Mouse (Mus musculus) neural tube, embryonic 15.5 days (tissue): ENCODE results near the gene Aftph. TPM values are rescaled to one million over a fixed set of nuclear protein-coding genes. Genes with fewer than 3 reads are reported as not detected.
A peak's percentile ranks its signal among the peaks of the same experiment; 100 is the strongest.

Experiments
- ATAC-seq: fragments of 200-750 bp; cut with Nextera tagmentation; 2 replicates; pipeline ENCODE4 v1.8.0; 2017; ENCODE audit warnings: mild to moderate bottlenecking, moderate TSS enrichment, moderate library complexity; ENCODE audit not compliant: low FRiP score
- H3K27ac ChIP-seq: fragments of 300-500 bp; sonication (generic); replicated peaks from 2 replicates; pipeline ENCODE4 v1.5.1; 2015; ENCODE audit warnings: mild to moderate bottlenecking, inconsistent platforms
- H3K27me3 ChIP-seq: fragments of 300-500 bp; sonication (generic); replicated peaks from 2 replicates; pipeline ENCODE4 v1.6.1; 2015; ENCODE audit warnings: inconsistent platforms
- H3K36me3 ChIP-seq: fragments of 300-500 bp; sonication (generic); 2 replicates; pipeline ENCODE4 v1.6.1; 2015; ENCODE audit warnings: inconsistent platforms
- H3K4me1 ChIP-seq: fragments of 300-500 bp; sonication (generic); 2 replicates; pipeline ENCODE4 v1.6.1; 2015; ENCODE audit warnings: inconsistent platforms
- H3K4me2 ChIP-seq: fragments of 300-500 bp; sonication (generic); 2 replicates; pipeline ENCODE4 v1.6.1; 2015; ENCODE audit warnings: inconsistent platforms, mild to moderate bottlenecking, moderate library complexity
- H3K4me3 ChIP-seq: fragments of 300-500 bp; sonication (generic); replicated peaks from 2 replicates; pipeline ENCODE4 v1.5.1; 2015; ENCODE audit warnings: mild to moderate bottlenecking, inconsistent platforms
- H3K9ac ChIP-seq: fragments of 300-500 bp; sonication (generic); replicated peaks from 2 replicates; pipeline ENCODE4 v1.6.1; 2015; ENCODE audit warnings: mild to moderate bottlenecking, inconsistent platforms
- H3K9me3 ChIP-seq: fragments of 300-500 bp; sonication (generic); replicated peaks from 2 replicates; pipeline ENCODE4 v1.6.1; 2016; ENCODE audit warnings: inconsistent platforms
- WGBS: fragments of 180-500 bp; shearing (Covaris S2); methylation state at CpG from one replicate; pipeline ENCODE4 v1.1.7; 2015; ENCODE audit warnings: mixed read lengths; 5-methylcytosine and 5-hydroxymethylcytosine counted together
- polyA plus RNA-seq: library from polyadenylated mRNA; unstranded; fragments of >200 nt; fragmentation: Nextera tagmentation; extraction: Ambion mirVana; gene quantifications from 2 replicates; pipeline ENCODE4 v1.2.1, GENCODE M21; 2015

Aftph gene
- polyA plus RNA-seq, 1 experiment from 2014 or later: 33.8 TPM

GRCm38 (mm10) chr11:20723572-20723971 lies 17.8 kb downstream of the Aftph start:
- Histone ChIP-seq H3K4me2 (no peak overlapping the region), H3K4me1 (no peaks in the 10 kb centered on the region)
- 93% methylated on average over 5 of the region's 5 CpGs for WGBS

GRCm38 (mm10) chr11:20712068-20712671 lies 29.2 kb downstream of the Aftph start:
- H3K4me2 ChIP-seq: no peak overlapping the region
- no peak for ATAC-seq
- no peak overlapping the region for H3K27ac ChIP-seq
- no peaks in the 10 kb centered on the region for H3K27me3 ChIP-seq
- no peaks in the 10 kb centered on the region for H3K9me3 ChIP-seq
- 0 out of 2 replicates have a peak, but pooled peaks cover 4% of the 10 kb centered on the region for H3K4me1 ChIP-seq
- 72% methylated on average over 9 of the region's 9 CpGs for WGBS
- H3K4me3 ChIP-seq: no peak overlapping the region
- H3K36me3 ChIP-seq: peaks cover 8% of the 10 kb centered on the region; the same call in 1 of the 2 replicates
- H3K9ac ChIP-seq: no peak overlapping the region

More at GRCm38 (mm10) chr11:20723572-20723971, 17.8 kb downstream of the Aftph start:
- H3K27ac ChIP-seq: no peak overlapping the region
- no peak overlapping the region for H3K4me3 ChIP-seq
- H3K9me3 ChIP-seq: no peaks in the 10 kb centered on the region
- peaks cover 17% of the 10 kb centered on the region for H3K36me3 ChIP-seq
- H3K27me3 ChIP-seq: no peaks in the 10 kb centered on the region
- ATAC-seq: no peak
- H3K9ac ChIP-seq: no peak overlapping the region

GRCm38 (mm10) chr11:20691000-20691399 lies 50.4 kb downstream of the Aftph start:
- Histone ChIP-seq H3K27ac (no peak overlapping the region), H3K9ac (no peak overlapping the region), H3K4me2 (no peak overlapping the region), H3K9me3 (no peaks in the 10 kb centered on the region), H3K27me3 (no peaks in the 10 kb centered on the region), H3K4me3 (no peak overlapping the region), H3K4me1 (no peaks in the 10 kb centered on the region), H3K36me3 (peaks cover 12% of the 10 kb centered on the region)
- WGBS: 3% methylated on average over 4 of the region's 4 CpGs
- peak; percentile 87 for ATAC-seq

GRCm38 (mm10) chr11:20681679-20682078 lies 59.7 kb downstream of the Aftph start:
- 92% methylated on average over 5 of the region's 5 CpGs for WGBS
- ATAC-seq: no peak

DNA sequence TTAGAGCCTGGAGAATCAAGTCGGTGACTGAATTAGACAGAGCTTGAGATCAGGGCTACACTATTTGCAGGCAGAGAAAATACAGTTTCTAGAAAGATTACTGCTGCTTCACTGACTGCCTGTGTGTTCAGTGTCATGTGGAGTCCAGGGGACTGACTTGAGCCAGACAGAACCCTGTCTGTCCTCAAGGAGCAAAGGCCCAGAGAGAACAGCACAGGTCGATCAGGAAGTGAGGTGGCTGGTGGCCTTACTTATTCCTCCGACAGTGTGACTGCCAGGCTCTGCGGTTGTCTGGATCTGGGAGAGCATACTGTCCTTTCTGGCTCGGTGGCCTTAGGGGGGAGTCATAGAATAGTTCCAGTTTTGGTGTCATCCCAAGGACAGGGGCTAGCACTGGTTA lies 60.6 kb downstream of the Aftph start:
- ATAC-seq: no peak
- Histone ChIP-seq H3K9ac (no peak overlapping the region), H3K9me3 (no peaks in the 10 kb centered on the region), H3K4me3 (no peak overlapping the region), H3K27me3 (no peaks in the 10 kb centered on the region), H3K4me2 (no peak overlapping the region), H3K4me1 (no peaks in the 10 kb centered on the region), H3K36me3 (peaks cover 3% of the 10 kb centered on the region; the same call in 1 of the 2 replicates), H3K27ac (no peak overlapping the region)
- WGBS: 94% methylated on average over 5 of the region's 5 CpGs

More at GRCm38 (mm10) chr11:20681679-20682078, 59.7 kb downstream of the Aftph start:
- Histone ChIP-seq H3K4me2 (no peak overlapping the region), H3K27me3 (no peaks in the 10 kb centered on the region), H3K9ac (no peak overlapping the region), H3K36me3 (peaks cover 8% of the 10 kb centered on the region), H3K9me3 (no peaks in the 10 kb centered on the region), H3K4me1 (no peaks in the 10 kb centered on the region), H3K4me3 (no peak overlapping the region), H3K27ac (no peak overlapping the region)

DNA sequence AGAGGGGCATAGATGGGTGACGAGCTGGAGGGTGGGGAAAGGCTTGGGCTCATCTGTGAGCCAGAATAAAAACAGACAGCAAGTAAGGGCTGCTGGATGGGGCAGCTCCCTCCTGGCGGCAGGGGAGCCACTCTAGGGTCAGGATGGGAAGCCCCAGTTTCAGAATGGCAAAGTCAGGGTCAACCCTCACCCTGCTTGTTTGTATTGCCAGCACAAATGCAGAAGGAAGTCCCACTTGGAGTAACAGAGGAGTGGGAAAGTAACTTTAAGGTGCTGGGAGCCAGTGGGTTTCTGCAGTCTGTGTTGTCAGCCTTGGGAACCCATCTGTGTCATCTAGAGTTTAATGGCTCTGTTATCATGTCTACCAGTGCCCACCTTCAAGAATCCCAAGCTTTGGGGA lies 62.0 kb downstream of the Aftph start:
- H3K27me3 ChIP-seq: no peaks in the 10 kb centered on the region
- H3K4me2 ChIP-seq: no peak overlapping the region
- H3K27ac ChIP-seq: no peak overlapping the region
- H3K36me3 ChIP-seq: no peaks in the 10 kb centered on the region
- no peaks in the 10 kb centered on the region for H3K9me3 ChIP-seq
- 81% methylated on average over 2 of the region's 2 CpGs for WGBS
- H3K4me1 ChIP-seq: no peaks in the 10 kb centered on the region
- no peak overlapping the region for H3K4me3 ChIP-seq
- no peak for ATAC-seq
- no peak overlapping the region for H3K9ac ChIP-seq

DNA sequence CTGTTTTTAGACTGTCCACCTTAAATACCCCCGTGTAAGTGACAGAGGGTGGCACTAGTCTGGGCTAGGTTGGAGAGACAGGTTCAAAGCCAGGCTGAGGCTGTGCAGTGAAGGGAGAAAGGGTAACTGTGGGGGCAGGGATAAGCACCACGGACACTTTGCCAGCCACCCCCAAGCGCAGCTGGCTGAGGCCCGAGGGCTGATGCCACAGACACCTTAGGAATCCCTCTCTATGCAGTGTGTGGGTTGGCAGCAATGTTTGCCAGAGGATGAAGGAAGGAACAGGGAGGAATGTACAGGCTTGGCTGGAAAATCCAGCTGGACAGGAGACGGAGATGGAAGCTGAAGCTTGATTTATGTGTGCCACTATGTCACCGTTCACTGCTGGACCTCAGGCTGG lies 68.9 kb downstream of the Aftph start:
- ATAC-seq: no peak
- Histone ChIP-seq H3K36me3 (no peaks in the 10 kb centered on the region), H3K27ac (no peak overlapping the region), H3K27me3 (no peaks in the 10 kb centered on the region), H3K4me3 (no peak overlapping the region), H3K9ac (no peak overlapping the region), H3K4me2 (no peak overlapping the region), H3K4me1 (no peaks in the 10 kb centered on the region), H3K9me3 (no peaks in the 10 kb centered on the region)
- WGBS: 80% methylated on average over 6 of the region's 6 CpGs

DNA sequence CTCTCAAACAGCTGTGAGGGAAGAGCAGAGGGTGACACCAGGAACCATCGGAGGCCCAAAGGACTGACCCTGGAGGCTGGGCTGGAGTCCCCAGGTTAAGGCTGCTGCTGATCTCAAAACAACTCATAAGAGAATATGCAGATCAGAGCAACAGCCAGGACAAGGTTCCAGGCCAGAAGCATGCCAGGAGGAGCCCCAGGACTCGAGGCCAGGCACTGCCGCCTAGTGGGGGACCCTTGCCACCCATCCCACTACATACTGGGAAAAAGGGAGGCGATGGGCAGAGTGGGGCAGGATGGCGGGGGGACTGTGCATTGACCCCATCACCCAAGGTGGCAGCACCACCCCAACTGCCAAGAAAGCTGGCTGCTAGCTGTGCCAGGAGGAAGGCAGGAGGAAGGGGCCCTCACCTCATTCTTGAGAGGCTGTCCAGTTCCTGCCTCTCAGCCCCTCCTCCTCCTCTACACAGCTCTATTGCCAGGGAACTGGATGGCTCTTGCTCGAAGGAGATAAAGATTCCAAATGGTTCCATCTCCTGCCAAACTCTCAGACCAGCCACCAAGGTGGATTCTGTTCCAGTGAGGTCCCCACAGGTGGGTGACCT lies 69.5 kb downstream of the Aftph start:
- no peak overlapping the region for H3K27ac ChIP-seq
- no peak overlapping the region for H3K4me3 ChIP-seq
- ATAC-seq: no peak
- no peaks in the 10 kb centered on the region for H3K9me3 ChIP-seq
- no peak overlapping the region for H3K4me2 ChIP-seq
- no peaks in the 10 kb centered on the region for H3K27me3 ChIP-seq
- WGBS: 53% methylated on average over 6 of the region's 6 CpGs
- H3K36me3 ChIP-seq: no peaks in the 10 kb centered on the region
- no peaks in the 10 kb centered on the region for H3K4me1 ChIP-seq
- H3K9ac ChIP-seq: no peak overlapping the region

DNA sequence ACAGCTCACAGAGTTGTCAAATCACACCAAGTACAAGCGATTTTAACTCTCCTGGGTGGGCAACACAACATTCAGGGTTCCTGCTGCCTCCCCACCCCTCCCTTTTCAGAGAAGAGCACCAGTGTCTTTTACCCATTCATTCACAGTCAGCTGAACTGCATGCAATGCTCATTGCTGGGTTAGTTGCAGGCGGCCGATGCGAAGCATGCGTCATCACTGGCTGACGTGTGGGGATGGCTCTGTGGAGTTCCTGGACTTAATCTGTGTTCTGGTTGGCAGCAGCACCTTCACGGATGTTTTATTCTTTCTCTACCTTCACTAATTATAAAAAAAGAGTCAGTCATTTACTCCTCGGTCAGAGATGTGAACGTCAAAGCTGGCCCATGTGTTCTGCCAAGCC lies 76.5 kb downstream of the Aftph start:
- 0 out of 2 replicates have a peak, but pooled peaks cover 6% of the 10 kb centered on the region for H3K4me1 ChIP-seq
- no peak overlapping the region for H3K4me2 ChIP-seq
- 52% methylated on average over 9 of the region's 9 CpGs for WGBS
- no peaks in the 10 kb centered on the region for H3K36me3 ChIP-seq
- no peak overlapping the region for H3K9ac ChIP-seq
- no peaks in the 10 kb centered on the region for H3K9me3 ChIP-seq
- H3K27me3 ChIP-seq: no peaks in the 10 kb centered on the region
- no peak overlapping the region for H3K27ac ChIP-seq
- ATAC-seq: no peak
- H3K4me3 ChIP-seq: no peak overlapping the region

DNA sequence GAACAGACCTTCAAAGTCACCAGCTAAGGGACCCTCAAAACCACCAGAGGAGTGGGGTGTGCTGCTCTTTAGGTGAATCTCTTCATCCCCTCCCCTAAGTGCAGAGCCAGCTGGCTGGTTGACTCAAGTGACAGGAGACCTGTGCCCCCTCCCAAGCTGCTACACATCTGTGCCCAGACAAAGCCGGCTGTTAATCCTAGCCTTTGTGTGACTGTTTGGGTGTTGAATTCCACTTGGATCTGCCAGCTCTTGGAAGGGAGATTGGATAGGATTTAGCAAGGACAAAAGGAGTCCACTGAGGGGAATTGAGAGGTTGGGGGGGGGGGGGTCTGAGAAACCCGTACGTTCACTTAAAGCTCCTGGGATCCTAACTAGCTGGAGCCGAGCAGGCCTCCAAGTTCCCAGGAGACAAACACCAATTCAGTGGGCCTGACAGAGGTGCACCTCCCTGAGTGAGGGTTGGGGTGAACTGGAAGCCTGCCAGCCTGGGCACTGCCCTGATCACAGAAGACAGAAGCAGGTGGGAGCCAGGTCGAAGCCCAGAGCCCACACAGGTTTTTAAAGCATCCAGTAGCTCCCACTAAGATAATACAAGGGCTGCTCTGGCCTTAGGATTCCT lies 77.7 kb downstream of the Aftph start:
- WGBS: 33% methylated on average over 5 of the region's 5 CpGs
- Histone ChIP-seq H3K4me3 (no peak overlapping the region), H3K27ac (no peak overlapping the region), H3K36me3 (no peaks in the 10 kb centered on the region), H3K4me1 (0 out of 2 replicates have a peak, but pooled peaks cover 6% of the 10 kb centered on the region), H3K27me3 (no peaks in the 10 kb centered on the region), H3K4me2 (no peak overlapping the region), H3K9ac (no peak overlapping the region), H3K9me3 (no peaks in the 10 kb centered on the region)
- ATAC-seq: no peak

DNA sequence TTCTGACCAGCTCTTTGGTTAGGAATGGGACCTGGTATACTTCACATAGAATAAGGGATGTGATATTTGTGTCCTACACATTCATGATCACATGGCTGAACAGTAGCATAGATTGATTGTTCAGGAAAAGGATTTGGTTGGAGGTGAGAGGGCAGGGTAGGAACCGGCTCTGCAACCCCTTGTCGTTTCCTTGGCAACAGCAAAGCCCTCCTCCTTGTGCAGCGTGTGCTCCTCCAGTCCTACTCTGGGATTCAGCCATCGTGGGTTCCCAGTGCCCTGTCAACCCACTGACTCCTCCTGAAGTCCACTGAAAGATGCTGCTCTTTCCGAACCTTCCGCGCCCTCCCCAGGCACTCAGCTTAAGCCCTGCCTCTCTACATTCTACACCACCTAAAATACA lies 78.6 kb downstream of the Aftph start:
- H3K36me3 ChIP-seq: no peaks in the 10 kb centered on the region
- no peaks in the 10 kb centered on the region for H3K9me3 ChIP-seq
- no peaks in the 10 kb centered on the region for H3K27me3 ChIP-seq
- no peak overlapping the region for H3K27ac ChIP-seq
- no peak overlapping the region for H3K9ac ChIP-seq
- no peak for ATAC-seq
- 0 out of 2 replicates have a peak, but pooled peaks cover 6% of the 10 kb centered on the region for H3K4me1 ChIP-seq
- no peak overlapping the region for H3K4me3 ChIP-seq
- no peak overlapping the region for H3K4me2 ChIP-seq
- 66% methylated on average over 7 of the region's 7 CpGs for WGBS

- H3K27ac ChIP-seq: no peak overlapping the region
- 32% methylated on average over 4 of the region's 4 CpGs for WGBS
- no peak overlapping the region for H3K4me2 ChIP-seq
- H3K9ac ChIP-seq: no peak overlapping the region
- no peak overlapping the region for H3K4me3 ChIP-seq
- H3K9me3 ChIP-seq: no peaks in the 10 kb centered on the region
- no peaks in the 10 kb centered on the region for H3K27me3 ChIP-seq
- ATAC-seq: no peak
- no peaks in the 10 kb centered on the region for H3K36me3 ChIP-seq
- peaks cover 14% of the 10 kb centered on the region for H3K4me1 ChIP-seq
These were observed 79.7 kb downstream of the Aftph start for GRCm38 (mm10) chr11:20661652-20662051.
